Mouse (Mus musculus): Measurements from ENCODE around the gene Zbtb20.

- no peak for TF ChIP-seq CTCF (IDR thresholded peaks at IDR 0.05; ENCODE audit: control insufficient read depth, insufficient read depth, insufficient replicate concordance, low read depth, low read length)
- no peak for TF ChIP-seq POLR2A (IDR thresholded peaks at IDR 0.05; ENCODE audit: control insufficient read depth, low read depth, low read length)
Observed at GRCm38 (mm10) chr16:43597375-43598060, 721.8 kb downstream of the Zbtb20 start.
